Mouse (Mus musculus) midbrain, embryonic 16.5 days (tissue): ENCODE measurements at regions not wholly inside any gene's neighbourhood (a gene's known extent, or its start where the extent isn't known, plus 50 kb on each side); places are given as distances from the start of the nearest gene placed in this dataset.

Experiments used
- ATAC-seq: fragments of 200-750 bp; cut with Nextera tagmentation; 2 replicates; pipeline ENCODE4 v1.8.0; 2017; ENCODE audit warnings: moderate TSS enrichment
- H3K27ac ChIP-seq: fragments of 300-500 bp; sonication (generic); 2 replicates; pipeline ENCODE4 v1.5.1; 2014; ENCODE audit warnings: mild to moderate bottlenecking, low read length, mixed read lengths
- H3K27me3 ChIP-seq: fragments of 300-500 bp; sonication (generic); 2 replicates; pipeline ENCODE4 v1.6.1; 2014; ENCODE audit warnings: low read depth, low read length, mixed read lengths; ENCODE audit not compliant: control insufficient read depth, insufficient read depth
- H3K36me3 ChIP-seq: fragments of 300-500 bp; sonication (generic); 2 replicates; pipeline ENCODE4 v1.6.1; 2014; ENCODE audit warnings: mild to moderate bottlenecking, low read length, moderate library complexity, mixed read lengths; ENCODE audit not compliant: control insufficient read depth, insufficient read depth
- H3K4me1 ChIP-seq: fragments of 300-500 bp; sonication (generic); 2 replicates; pipeline ENCODE4 v1.6.1; 2014; ENCODE audit warnings: mild to moderate bottlenecking, low read length, mixed read lengths; ENCODE audit not compliant: control insufficient read depth, insufficient read depth
- H3K4me2 ChIP-seq: fragments of 300-500 bp; sonication (generic); 2 replicates; pipeline ENCODE4 v1.6.1; 2014; ENCODE audit warnings: mild to moderate bottlenecking, low read length, mixed read lengths
- H3K4me3 ChIP-seq: fragments of 300-500 bp; sonication (generic); 2 replicates; pipeline ENCODE4 v1.5.1; 2014; ENCODE audit warnings: low read depth, mild to moderate bottlenecking, low read length, moderate library complexity, mixed read lengths
- H3K9ac ChIP-seq: fragments of 300-500 bp; sonication (generic); 2 replicates; pipeline ENCODE4 v1.6.1; 2014; ENCODE audit warnings: low read depth, low read length, mixed read lengths
- H3K9me3 ChIP-seq: fragments of 300-500 bp; sonication (generic); replicated peaks from 2 replicates; pipeline ENCODE4 v1.6.1; 2014; ENCODE audit warnings: mild to moderate bottlenecking, low read length, mixed read lengths; ENCODE audit not compliant: control insufficient read depth, poor library complexity, severe bottlenecking
- WGBS: fragments of 180-500 bp; shearing (Covaris S2); extraction: QIAGEN DNeasy Blood & Tissue Kit; methylation state at CpG from one replicate; pipeline ENCODE4 v1.1.7; 2014; 5-methylcytosine and 5-hydroxymethylcytosine counted together

DNA sequence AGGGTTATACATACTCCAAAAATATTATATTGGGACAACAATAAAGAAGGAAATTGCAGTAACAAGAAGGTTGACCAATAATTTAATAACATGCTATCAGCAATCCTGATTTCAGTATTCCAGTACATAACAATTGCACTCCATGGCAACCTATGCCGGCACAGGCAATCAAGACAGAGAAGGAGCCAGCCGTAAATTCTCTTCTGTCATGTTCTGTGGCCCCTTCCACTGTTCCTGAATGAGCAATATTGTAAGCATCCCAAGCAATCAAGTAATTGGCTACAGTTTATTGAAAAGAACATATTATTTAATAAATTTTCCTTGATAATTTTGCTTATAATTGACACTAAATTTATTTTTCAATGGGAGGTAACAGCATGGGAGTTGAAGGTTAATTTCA is 345.8 kb downstream of the Arl4a start:
- ATAC-seq = no peak
- 50% methylated on average over 2 of the region's 2 CpGs for WGBS
- H3K9ac ChIP-seq = no peak overlapping the region
- no peak overlapping the region for H3K27ac ChIP-seq
- no peaks in the 10 kb centered on the region for H3K27me3 ChIP-seq
- no peak overlapping the region for H3K4me3 ChIP-seq
- H3K4me2 ChIP-seq = no peak overlapping the region
- H3K4me1 ChIP-seq = no peaks in the 10 kb centered on the region
- H3K36me3 ChIP-seq = no peaks in the 10 kb centered on the region
- H3K9me3 ChIP-seq = no peaks in the 10 kb centered on the region

DNA sequence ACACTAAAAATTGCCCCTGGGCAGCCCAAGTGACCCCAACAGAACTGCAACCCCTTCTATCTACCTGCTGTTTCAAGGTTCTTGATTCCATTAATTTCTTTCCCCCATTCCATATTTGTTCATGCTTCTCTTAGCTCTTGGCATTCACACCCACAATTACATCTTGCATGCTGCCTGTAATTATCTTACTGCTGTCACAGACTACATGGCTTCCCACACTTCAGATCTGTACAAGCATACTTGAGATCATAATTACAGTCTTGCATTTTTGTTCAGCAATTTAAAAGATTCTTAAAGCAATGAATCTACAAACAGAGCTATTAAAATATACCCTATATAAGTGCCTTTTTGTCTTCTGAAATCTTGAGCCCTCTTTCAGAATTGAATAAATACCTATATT is 352.4 kb downstream of the Arl4a start:
- Histone ChIP-seq H3K4me3 (no peak overlapping the region), H3K27ac (no peak overlapping the region), H3K4me1 (no peaks in the 10 kb centered on the region), H3K27me3 (no peaks in the 10 kb centered on the region), H3K9ac (no peak overlapping the region), H3K9me3 (no peaks in the 10 kb centered on the region), H3K36me3 (no peaks in the 10 kb centered on the region), H3K4me2 (no peak overlapping the region)
- ATAC-seq = no peak

DNA sequence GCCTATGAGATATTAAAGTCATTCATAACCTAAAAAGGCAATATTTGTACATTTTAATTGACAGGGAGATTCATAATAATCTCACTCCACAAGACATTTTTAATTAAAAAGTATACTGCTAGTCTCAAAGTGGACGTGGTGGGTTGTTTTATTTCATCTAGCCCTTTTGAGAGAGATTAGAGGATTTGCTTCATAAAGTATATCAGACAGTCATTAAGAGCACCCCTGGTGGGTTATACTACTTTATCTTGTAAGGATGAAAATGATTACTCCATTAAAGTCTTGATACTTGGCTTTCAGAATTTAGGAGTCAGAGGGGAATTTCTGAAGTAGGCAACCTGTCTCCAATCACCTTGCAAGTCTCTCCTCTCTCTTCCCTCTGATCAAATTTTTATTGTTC is 355.7 kb downstream of the Arl4a start:
- Histone ChIP-seq H3K4me1 (no peaks in the 10 kb centered on the region), H3K9ac (no peak overlapping the region), H3K27me3 (no peaks in the 10 kb centered on the region), H3K4me3 (no peak overlapping the region), H3K27ac (no peak overlapping the region), H3K4me2 (no peak overlapping the region), H3K9me3 (no peaks in the 10 kb centered on the region), H3K36me3 (no peaks in the 10 kb centered on the region)
- WGBS = 61% methylated on average over 1 of the region's 1 CpGs
- ATAC-seq = no peak

DNA sequence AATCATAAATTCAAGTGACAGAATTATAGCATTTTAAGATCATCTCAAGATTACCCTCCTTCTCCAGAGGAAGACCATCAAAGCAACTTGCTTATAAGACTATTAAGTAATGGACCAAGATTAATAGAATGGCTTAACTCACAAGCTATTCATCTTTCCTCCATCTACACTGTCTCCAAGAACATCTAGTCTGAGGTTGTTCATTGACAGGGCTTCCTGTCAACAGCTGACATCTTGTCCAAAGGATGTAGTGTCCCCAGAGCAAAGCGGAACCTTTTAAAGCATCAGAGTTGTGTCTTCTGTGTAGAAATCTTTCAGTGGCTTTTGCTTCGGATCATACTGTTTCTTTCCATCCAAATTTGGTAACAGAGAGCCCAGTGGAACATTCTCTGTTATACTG is 362.2 kb downstream of the Arl4a start:
- no peak for ATAC-seq
- Histone ChIP-seq H3K4me2 (no peak overlapping the region), H3K27me3 (no peaks in the 10 kb centered on the region), H3K9ac (no peak overlapping the region), H3K36me3 (no peaks in the 10 kb centered on the region), H3K4me3 (no peak overlapping the region), H3K27ac (no peak overlapping the region), H3K4me1 (no peaks in the 10 kb centered on the region), H3K9me3 (no peaks in the 10 kb centered on the region)
- WGBS = 87% methylated on average over 2 of the region's 2 CpGs

DNA sequence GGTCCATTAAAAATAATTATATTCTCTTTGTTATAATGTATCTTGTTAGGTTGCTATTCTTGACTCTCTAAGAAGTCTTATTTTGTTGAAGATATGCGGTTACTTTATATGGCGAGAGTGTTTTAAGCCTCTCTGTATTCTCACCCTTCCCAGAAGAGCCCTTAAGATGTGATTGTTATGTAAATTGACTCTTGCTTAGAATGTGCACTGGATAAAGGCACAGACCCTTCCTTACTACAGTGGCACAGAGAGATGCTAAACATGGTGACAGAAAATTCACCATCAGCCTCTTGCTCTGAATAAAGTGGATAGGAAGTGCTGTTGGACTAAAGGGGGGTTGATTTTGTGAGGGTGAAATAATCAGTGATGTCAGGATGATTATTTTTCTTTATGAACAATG is 370.1 kb downstream of the Arl4a start:
- 16% methylated on average over 2 of the region's 2 CpGs for WGBS
- H3K36me3 ChIP-seq = no peaks in the 10 kb centered on the region
- no peak overlapping the region for H3K4me2 ChIP-seq
- no peak overlapping the region for H3K27ac ChIP-seq
- ATAC-seq = 0 out of 2 replicates have a peak, but pooled peaks have one; percentile 56
- H3K4me1 ChIP-seq = peaks cover 2% of the 10 kb centered on the region; the same call in 1 of the 2 replicates
- H3K27me3 ChIP-seq = no peaks in the 10 kb centered on the region
- no peak overlapping the region for H3K4me3 ChIP-seq
- no peak overlapping the region for H3K9ac ChIP-seq
- no peaks in the 10 kb centered on the region for H3K9me3 ChIP-seq

DNA sequence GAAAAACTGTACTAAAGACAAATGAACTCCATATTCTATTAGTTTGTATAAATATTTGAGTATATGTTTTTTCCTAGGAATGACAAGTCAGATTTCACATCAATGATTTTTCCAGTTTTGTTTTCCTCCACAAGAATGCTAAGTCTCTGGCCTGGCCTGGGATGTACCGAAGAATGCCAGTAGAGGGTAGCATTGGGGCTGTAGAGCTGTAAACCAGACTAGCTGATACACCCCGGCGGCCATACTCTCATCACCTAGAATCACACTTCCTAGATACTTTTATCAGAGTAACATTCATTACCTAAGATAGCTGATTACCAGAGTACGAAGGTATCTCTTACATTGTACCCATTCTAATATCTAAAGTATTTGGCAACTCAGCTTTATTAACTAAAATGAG is 372.4 kb downstream of the Arl4a start:
- ATAC-seq = peak; percentile 92
- Histone ChIP-seq H3K4me1 (peaks cover 2% of the 10 kb centered on the region; the same call in 1 of the 2 replicates), H3K4me3 (no peak overlapping the region), H3K9me3 (no peaks in the 10 kb centered on the region), H3K9ac (no peak overlapping the region), H3K36me3 (no peaks in the 10 kb centered on the region), H3K4me2 (no peak overlapping the region), H3K27me3 (no peaks in the 10 kb centered on the region), H3K27ac (no peak overlapping the region)
- WGBS = 12% methylated on average over 4 of the region's 4 CpGs

DNA sequence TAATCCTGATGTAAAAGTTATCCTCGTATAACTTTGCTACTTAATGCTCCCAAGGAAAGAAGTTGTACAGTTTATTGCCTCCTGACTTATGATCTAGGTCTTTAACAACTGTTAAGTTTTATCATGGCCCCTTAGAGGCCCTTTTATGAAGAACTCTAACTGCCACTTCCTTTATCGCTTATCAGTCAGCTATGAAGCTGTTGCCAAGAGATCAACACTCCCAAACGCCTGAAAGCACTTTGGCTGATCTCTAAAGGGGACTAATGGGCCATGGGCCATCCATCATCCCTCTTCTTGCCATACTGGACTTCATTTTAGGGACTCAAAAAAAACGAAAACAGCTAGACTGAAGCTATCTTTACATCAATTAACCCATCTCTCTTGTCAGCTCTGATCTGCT is 377.4 kb downstream of the Arl4a start:
- no peaks in the 10 kb centered on the region for H3K4me1 ChIP-seq
- no peak overlapping the region for H3K27ac ChIP-seq
- 70% methylated on average over 4 of the region's 4 CpGs for WGBS
- no peaks in the 10 kb centered on the region for H3K9me3 ChIP-seq
- ATAC-seq = no peak
- H3K9ac ChIP-seq = no peak overlapping the region
- no peak overlapping the region for H3K4me3 ChIP-seq
- H3K36me3 ChIP-seq = no peaks in the 10 kb centered on the region
- H3K4me2 ChIP-seq = no peak overlapping the region
- no peaks in the 10 kb centered on the region for H3K27me3 ChIP-seq

DNA sequence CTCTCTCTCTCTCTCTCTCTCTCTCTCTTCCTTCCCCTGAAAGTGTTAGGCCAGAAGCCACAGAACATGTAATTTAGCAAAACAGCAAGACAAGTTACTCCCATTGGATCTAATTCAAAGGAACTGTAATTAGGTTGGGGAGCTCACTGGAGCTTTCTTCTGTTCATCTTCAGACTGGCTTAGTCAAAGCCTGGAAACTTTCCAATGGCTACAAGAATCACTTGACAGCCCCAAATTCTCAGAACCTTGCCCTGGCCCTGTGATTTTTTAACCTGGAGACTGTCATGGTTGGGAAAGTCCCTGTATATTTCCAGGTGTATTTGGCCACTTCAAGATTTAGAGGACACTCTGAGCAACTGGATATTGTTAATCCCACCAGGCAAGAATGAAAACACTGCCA is 381.2 kb downstream of the Arl4a start:
- H3K4me2 ChIP-seq = no peak overlapping the region
- no peak for ATAC-seq

DNA sequence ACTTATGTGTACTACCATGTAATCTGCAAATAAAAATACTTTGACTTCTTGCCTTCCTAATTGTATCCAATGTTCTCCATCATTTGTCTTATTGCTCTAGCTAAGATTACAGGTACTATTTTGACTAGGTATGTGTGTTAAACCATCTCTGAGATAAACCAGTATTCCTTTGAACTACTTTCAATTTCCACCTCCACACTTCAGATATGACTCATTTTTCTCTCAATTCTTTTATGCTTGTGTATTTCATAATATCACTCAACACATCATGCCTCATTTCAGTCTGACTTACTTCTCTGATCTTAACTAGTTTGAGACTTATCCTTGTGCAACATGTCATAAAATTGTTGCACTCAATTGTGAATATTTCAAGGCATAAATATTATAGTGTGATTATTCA is 388.9 kb downstream of the Arl4a start:
- H3K27me3 ChIP-seq = no peaks in the 10 kb centered on the region
- no peaks in the 10 kb centered on the region for H3K9me3 ChIP-seq
- H3K4me2 ChIP-seq = no peak overlapping the region
- no peaks in the 10 kb centered on the region for H3K36me3 ChIP-seq
- no peak overlapping the region for H3K27ac ChIP-seq
- no peak overlapping the region for H3K4me3 ChIP-seq
- no peak overlapping the region for H3K9ac ChIP-seq
- H3K4me1 ChIP-seq = no peaks in the 10 kb centered on the region
- no peak for ATAC-seq

More for the DNA sequence above, 381.2 kb downstream of the Arl4a start:
- Histone ChIP-seq H3K27me3 (no peaks in the 10 kb centered on the region), H3K4me1 (no peaks in the 10 kb centered on the region), H3K9ac (no peak overlapping the region), H3K9me3 (no peaks in the 10 kb centered on the region), H3K27ac (no peak overlapping the region), H3K4me3 (no peak overlapping the region), H3K36me3 (no peaks in the 10 kb centered on the region)

DNA sequence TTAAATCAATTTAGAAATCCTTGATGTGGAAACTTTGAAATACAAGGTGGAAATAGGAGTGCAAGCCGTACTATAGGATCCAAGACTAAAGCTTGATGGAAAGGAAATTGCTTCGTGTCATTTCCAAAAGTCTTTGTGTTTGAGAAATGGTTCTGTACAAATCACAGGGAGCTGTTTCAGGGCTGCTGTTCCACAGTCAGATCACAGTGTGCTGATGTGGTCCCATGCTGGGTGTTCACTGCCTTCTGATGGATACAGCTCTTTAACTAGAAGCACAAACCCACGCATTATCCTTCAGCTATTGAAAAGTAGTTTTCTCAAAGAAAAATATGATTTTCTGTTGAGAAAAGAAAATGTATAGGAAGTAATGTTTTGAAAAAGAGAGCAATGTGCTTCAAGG is 391.3 kb downstream of the Arl4a start:
- no peak for ATAC-seq
- no peaks in the 10 kb centered on the region for H3K9me3 ChIP-seq
- H3K27ac ChIP-seq = no peak overlapping the region
- no peak overlapping the region for H3K9ac ChIP-seq
- H3K4me1 ChIP-seq = no peaks in the 10 kb centered on the region
- no peak overlapping the region for H3K4me3 ChIP-seq
- no peaks in the 10 kb centered on the region for H3K27me3 ChIP-seq
- WGBS = 40% methylated on average over 3 of the region's 3 CpGs
- no peaks in the 10 kb centered on the region for H3K36me3 ChIP-seq
- no peak overlapping the region for H3K4me2 ChIP-seq
